Mouse (Mus musculus) heart, embryonic 11.5 days (tissue): ENCODE results near the gene Aqp3. TPM values are rescaled to one million over a fixed set of nuclear protein-coding genes. Genes with fewer than 3 reads are reported as not detected.

ENCODE experiments used
- ATAC-seq: fragments of 200-750 bp; cut with Nextera tagmentation; replicated peaks from 2 replicates; pipeline ENCODE4 v1.8.0; 2017; ENCODE audit warnings: moderate library complexity; ENCODE audit not compliant: insufficient number of reproducible peaks, low FRiP score, low TSS enrichment
- H3K27ac ChIP-seq: fragments of 300-500 bp; sonication (generic); 2 replicates; pipeline ENCODE4 v1.5.1; 2014; ENCODE audit warnings: mild to moderate bottlenecking, low read depth, low read length
- H3K27me3 ChIP-seq: fragments of 300-500 bp; sonication (generic); 2 replicates; pipeline ENCODE4 v1.6.1; 2014; ENCODE audit warnings: mild to moderate bottlenecking, low read length, mixed read lengths; ENCODE audit not compliant: control insufficient read depth, insufficient read depth
- H3K36me3 ChIP-seq: fragments of 300-500 bp; sonication (generic); 2 replicates; pipeline ENCODE4 v1.6.1; 2014; ENCODE audit warnings: mild to moderate bottlenecking, low read length, moderate library complexity, mixed read lengths; ENCODE audit not compliant: control insufficient read depth, insufficient read depth
- H3K4me1 ChIP-seq: fragments of 300-500 bp; sonication (generic); 2 replicates; pipeline ENCODE4 v1.6.1; 2014; ENCODE audit warnings: low read length; ENCODE audit not compliant: control insufficient read depth, insufficient read depth
- H3K4me2 ChIP-seq: fragments of 300-500 bp; sonication (generic); 2 replicates; pipeline ENCODE4 v1.6.1; 2014; ENCODE audit warnings: mild to moderate bottlenecking, moderate library complexity
- H3K4me3 ChIP-seq: fragments of 300-500 bp; sonication (generic); 2 replicates; pipeline ENCODE4 v1.5.1; 2014; ENCODE audit warnings: low read depth, low read length
- H3K9ac ChIP-seq: fragments of 300-500 bp; sonication (generic); 2 replicates; pipeline ENCODE4 v1.6.1; 2014; ENCODE audit warnings: mild to moderate bottlenecking, low read depth, low read length, moderate library complexity
- H3K9me3 ChIP-seq: fragments of 300-500 bp; sonication (generic); replicated peaks from 2 replicates; pipeline ENCODE4 v1.6.1; 2016; ENCODE audit warnings: low read length; ENCODE audit not compliant: control insufficient read depth
- WGBS: fragments of 180-500 bp; shearing (Covaris S2); extraction: QIAGEN DNeasy Blood & Tissue Kit; methylation state at CpG from one replicate; pipeline ENCODE4 v1.1.7; 2014; ENCODE audit not compliant: insufficient replicate concordance; 5-methylcytosine and 5-hydroxymethylcytosine counted together
- polyA plus RNA-seq: library from polyadenylated mRNA; unstranded; fragments of >200 nt; fragmentation: Nextera tagmentation; extraction: Ambion mirVana; gene quantifications from 2 replicates; pipeline ENCODE4 v1.2.1, GENCODE M21; 2014

Gene Aqp3
- polyA plus RNA-seq, 1 experiment from 2014 or later: 7.3 TPM

GRCm38 (mm10) chr4:41096794-41097193, 1.2 kb downstream of the Aqp3 start:
- Histone ChIP-seq H3K9ac (peak overlapping the region; percentile 12; the same call in 1 of the 2 replicates), H3K4me3 (peak overlapping the region; percentile 47), H3K27ac (no peak overlapping the region), H3K4me1 (peaks cover 30% of the 10 kb centered on the region), H3K27me3 (peaks cover 32% of the 10 kb centered on the region), H3K36me3 (no peaks in the 10 kb centered on the region), H3K4me2 (peak overlapping the region; percentile 94), H3K9me3 (no peaks in the 10 kb centered on the region)
- 53% methylated on average over 5 of the region's 5 CpGs for WGBS
- no peak for ATAC-seq

GRCm38 (mm10) chr4:41096169-41096568, 1.8 kb downstream of the Aqp3 start:
- Histone ChIP-seq H3K4me1 (peaks cover 30% of the 10 kb centered on the region), H3K4me2 (peak overlapping the region; percentile 94), H3K27ac (no peak overlapping the region), H3K9me3 (no peaks in the 10 kb centered on the region), H3K36me3 (no peaks in the 10 kb centered on the region), H3K9ac (no peak overlapping the region; the same call in 1 of the 2 replicates), H3K27me3 (peaks cover 32% of the 10 kb centered on the region), H3K4me3 (peak overlapping the region; percentile 47)
- ATAC-seq: no peak
- WGBS: 50% methylated on average over 8 of the region's 8 CpGs

DNA sequence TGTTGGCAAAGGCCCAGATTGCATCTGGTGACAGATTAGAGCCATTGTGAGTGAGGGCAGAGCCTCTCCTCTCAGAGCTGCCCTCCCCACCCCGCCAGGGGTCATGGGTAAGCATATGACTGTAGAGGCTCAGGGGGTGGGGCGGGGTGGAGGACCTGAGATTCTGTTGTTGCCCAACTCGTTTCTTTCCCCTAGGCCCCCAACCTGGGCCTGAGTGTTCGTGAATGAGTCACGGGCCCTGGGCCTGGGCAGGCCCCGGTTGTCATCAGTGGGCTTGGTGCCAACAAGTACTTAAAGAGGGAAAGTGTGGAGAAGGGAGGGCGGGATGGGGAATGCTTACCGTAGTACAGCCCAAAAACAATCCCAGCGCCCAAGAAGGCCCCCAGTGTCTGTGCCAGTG, 3.6 kb downstream of the Aqp3 start:
- Histone ChIP-seq H3K9ac (no peak overlapping the region), H3K27ac (no peak overlapping the region), H3K27me3 (peaks cover 26% of the 10 kb centered on the region), H3K4me1 (peaks cover 30% of the 10 kb centered on the region), H3K9me3 (no peaks in the 10 kb centered on the region), H3K4me3 (no peak overlapping the region), H3K36me3 (no peaks in the 10 kb centered on the region), H3K4me2 (no peak overlapping the region; the same call in 1 of the 2 replicates)
- 52% methylated on average over 9 of the region's 9 CpGs for WGBS
- no peak for ATAC-seq

DNA sequence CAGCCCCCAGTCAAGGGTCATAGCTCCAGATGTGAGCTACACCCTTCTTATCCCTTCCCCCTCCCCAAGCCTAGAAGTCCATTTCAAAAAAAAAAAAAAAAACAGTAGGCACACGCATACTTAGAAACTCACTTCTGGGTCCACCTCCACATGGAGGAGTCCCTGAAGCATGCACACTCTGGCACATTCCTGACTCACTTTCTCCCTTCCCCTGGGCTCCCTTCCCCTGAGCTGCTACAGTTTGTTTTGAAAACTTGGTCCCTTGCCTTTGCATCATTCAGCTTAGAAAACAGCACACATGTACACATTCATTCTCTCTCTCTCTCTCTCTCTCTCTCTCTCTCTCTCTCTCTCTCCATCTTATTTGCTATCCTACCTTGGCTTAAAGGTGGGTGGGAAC, 5.0 kb downstream of the Aqp3 start:
- no peak overlapping the region for H3K4me3 ChIP-seq
- no peak overlapping the region for H3K9ac ChIP-seq
- no peak for ATAC-seq
- no peak overlapping the region for H3K27ac ChIP-seq
- H3K27me3 ChIP-seq: peaks cover 15% of the 10 kb centered on the region
- no peak overlapping the region for H3K4me2 ChIP-seq
- H3K36me3 ChIP-seq: no peaks in the 10 kb centered on the region
- H3K4me1 ChIP-seq: peaks cover 24% of the 10 kb centered on the region
- H3K9me3 ChIP-seq: no peaks in the 10 kb centered on the region
- WGBS: 44% methylated on average over 1 of the region's 1 CpGs

DNA sequence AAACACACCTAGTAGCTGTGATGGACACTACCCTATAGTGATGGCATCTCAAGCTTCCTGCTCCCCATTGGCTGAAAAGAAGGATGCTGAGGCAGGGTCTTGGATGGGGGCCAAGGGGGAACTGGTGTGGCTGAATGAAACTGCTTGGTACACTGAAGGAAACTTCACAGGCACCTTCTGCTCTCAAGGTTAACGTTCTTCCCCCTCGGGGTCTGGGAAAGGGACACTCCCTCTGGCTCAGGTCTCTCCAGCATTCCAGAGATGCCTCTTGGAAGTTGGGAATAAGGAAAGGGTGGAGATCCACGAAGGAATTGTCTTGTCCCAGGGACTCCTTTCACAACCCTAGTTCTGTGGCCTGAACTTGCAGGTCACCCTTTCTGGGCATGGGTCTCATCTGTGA, 6.6 kb downstream of the Aqp3 start:
- Histone ChIP-seq H3K27ac (no peak overlapping the region), H3K4me3 (no peak overlapping the region), H3K27me3 (peaks cover 6% of the 10 kb centered on the region; the same call in 1 of the 2 replicates), H3K9me3 (no peaks in the 10 kb centered on the region), H3K9ac (no peak overlapping the region), H3K4me2 (no peak overlapping the region), H3K4me1 (peaks cover 17% of the 10 kb centered on the region), H3K36me3 (no peaks in the 10 kb centered on the region)
- no peak for ATAC-seq
- WGBS: 33% methylated on average over 3 of the region's 3 CpGs

DNA sequence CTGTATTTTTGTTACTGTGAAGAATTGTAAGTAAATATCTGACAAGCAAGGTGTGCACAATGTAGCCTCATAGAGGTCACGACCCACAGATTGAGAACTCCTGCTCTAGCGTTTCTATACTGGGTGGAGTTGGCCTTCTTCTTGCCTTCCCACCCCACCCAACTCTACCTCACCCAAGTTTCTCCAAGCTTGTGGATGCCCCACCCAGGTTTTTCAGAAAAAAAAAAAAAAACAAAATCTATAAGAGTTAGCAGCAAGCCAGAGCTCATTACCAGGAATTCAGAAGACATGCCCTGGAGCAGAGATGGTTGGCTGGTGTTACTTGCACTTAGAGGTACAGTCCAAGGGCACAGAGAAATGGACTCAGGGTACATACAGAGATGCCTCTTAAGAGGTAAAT, 8.3 kb downstream of the Aqp3 start:
- Histone ChIP-seq H3K4me3 (no peak overlapping the region), H3K4me1 (peaks cover 7% of the 10 kb centered on the region), H3K27ac (no peak overlapping the region), H3K9me3 (no peaks in the 10 kb centered on the region), H3K9ac (no peak overlapping the region), H3K27me3 (no peaks in the 10 kb centered on the region), H3K36me3 (no peaks in the 10 kb centered on the region), H3K4me2 (peak overlapping the region; percentile 8; the same call in 1 of the 2 replicates)
- ATAC-seq: no peak
- 65% methylated on average over 2 of the region's 2 CpGs for WGBS

DNA sequence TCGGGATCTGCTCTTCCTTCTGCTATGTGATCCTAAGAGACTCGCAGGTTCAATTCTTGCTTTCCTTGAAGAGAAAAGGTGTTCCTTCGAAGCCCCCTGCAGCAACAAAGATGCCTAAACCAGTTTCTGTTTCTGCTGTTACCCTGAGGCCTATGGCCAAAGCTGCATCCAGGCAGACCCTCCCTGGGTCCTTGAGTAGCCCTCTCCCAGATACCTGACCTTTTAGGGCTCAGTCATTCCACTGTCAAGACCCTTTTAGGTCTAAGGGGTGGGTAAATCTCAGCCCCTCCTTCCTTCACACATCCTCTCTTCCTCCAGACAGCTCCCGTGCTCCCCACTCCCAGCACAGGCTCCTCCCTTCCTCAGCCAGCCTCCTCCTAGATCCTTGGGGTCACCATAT, 8.8 kb downstream of the Aqp3 start:
- WGBS: 75% methylated on average over 4 of the region's 4 CpGs
- H3K27me3 ChIP-seq: no peaks in the 10 kb centered on the region
- H3K4me2 ChIP-seq: no peak overlapping the region
- ATAC-seq: no peak
- H3K36me3 ChIP-seq: no peaks in the 10 kb centered on the region
- H3K9me3 ChIP-seq: no peaks in the 10 kb centered on the region
- peaks cover 2% of the 10 kb centered on the region for H3K4me1 ChIP-seq
- no peak overlapping the region for H3K4me3 ChIP-seq
- no peak overlapping the region for H3K9ac ChIP-seq
- H3K27ac ChIP-seq: no peak overlapping the region

DNA sequence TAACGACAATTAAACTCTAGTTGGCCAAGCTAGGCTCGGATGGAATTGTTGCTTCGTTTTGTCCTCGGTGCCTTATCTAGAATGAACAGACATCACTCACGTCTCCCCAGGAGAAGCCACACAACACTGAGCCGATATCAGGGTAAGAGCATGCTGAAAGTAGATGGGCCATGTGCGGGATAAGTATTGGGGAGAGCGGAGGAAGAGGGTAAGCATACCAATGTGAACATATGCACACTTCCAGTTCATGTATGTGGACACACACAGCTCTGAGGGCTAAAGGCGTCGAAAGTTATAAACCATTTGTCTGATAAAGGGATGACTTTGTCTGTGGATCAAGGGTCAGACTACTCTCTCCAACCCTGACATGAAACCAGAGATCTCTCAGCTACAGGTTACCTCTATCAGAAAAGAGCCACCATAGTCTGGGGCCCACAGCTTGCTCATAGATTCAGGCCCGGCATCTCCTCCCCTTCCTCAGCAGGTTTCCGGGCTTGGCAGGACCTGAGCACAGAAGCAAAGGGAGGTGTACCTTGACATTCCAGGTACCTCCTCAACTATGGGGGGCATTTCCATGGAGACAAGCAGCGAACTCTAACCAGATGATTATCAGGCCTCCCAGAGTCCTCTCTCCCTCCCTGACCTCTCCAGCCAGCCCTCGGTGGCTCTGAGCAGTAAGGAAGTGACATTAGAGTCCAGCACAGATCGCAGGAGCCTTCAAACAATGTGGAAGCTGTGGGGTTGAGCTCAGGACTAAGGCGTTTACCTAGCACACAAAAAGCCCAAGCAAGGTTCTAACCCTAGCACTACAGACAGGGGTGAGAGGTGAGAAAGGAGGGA, 10.3 kb downstream of the Aqp3 start:
- no peaks in the 10 kb centered on the region for H3K4me1 ChIP-seq
- H3K9me3 ChIP-seq: no peaks in the 10 kb centered on the region
- WGBS: 63% methylated on average over 16 of the region's 16 CpGs
- no peaks in the 10 kb centered on the region for H3K36me3 ChIP-seq
- H3K9ac ChIP-seq: no peak overlapping the region
- peak overlapping the region; percentile 80 for H3K27ac ChIP-seq
- peak overlapping the region; percentile 25; the same call in 1 of the 2 replicates for H3K4me2 ChIP-seq
- H3K27me3 ChIP-seq: no peaks in the 10 kb centered on the region
- no peak overlapping the region for H3K4me3 ChIP-seq
- peak; percentile 92 for ATAC-seq

GRCm38 (mm10) chr4:41086947-41087346, 11.0 kb downstream of the Aqp3 start:
- WGBS: 72% methylated on average over 9 of the region's 9 CpGs
- 0 out of 2 replicates have a peak overlapping the region, but pooled peaks have one; percentile 16 for H3K27ac ChIP-seq
- peak; percentile 62 for ATAC-seq

More at GRCm38 (mm10) chr4:41086947-41087346, 11.0 kb downstream of the Aqp3 start:
- Histone ChIP-seq H3K9me3 (no peaks in the 10 kb centered on the region), H3K4me3 (no peak overlapping the region), H3K36me3 (no peaks in the 10 kb centered on the region), H3K4me2 (peak overlapping the region; percentile 25; the same call in 1 of the 2 replicates), H3K4me1 (no peaks in the 10 kb centered on the region), H3K27me3 (no peaks in the 10 kb centered on the region), H3K9ac (no peak overlapping the region)
